Mouse (Mus musculus) bone marrow, adult 2 months (tissue): ENCODE results near the gene Clcn2. TPM values are rescaled to one million over a fixed set of nuclear protein-coding genes. Genes with fewer than 3 reads are reported as not detected.

Source experiments
- H3K27ac ChIP-seq: fragments of 200-500 bp; 2 replicates; pipeline ENCODE4 v1.5.1; 2012; ENCODE audit warnings: low read depth, mild to moderate bottlenecking, control low read depth, inconsistent platforms, low read length; ENCODE audit not compliant: control insufficient read depth, poor library complexity, insufficient read depth
- H3K4me1 ChIP-seq: fragments of 200-500 bp; 2 replicates; pipeline ENCODE4 v1.6.1; 2011; ENCODE audit warnings: low read length; ENCODE audit not compliant: control insufficient read depth, insufficient read depth
- H3K4me3 ChIP-seq: fragments of 200-500 bp; replicated peaks from 2 replicates; pipeline ENCODE3; 2011; ENCODE audit warnings: mild to moderate bottlenecking, low read depth, low read length, control low read depth; ENCODE audit not compliant: control insufficient read depth
- CTCF ChIP-seq: fragments of 200-500 bp; IDR thresholded peaks from 2 replicates; pipeline ENCODE4 v1.5.1; 2011; ENCODE audit warnings: low read length, control low read depth; ENCODE audit not compliant: control insufficient read depth, insufficient read depth
- POLR2A ChIP-seq: fragments of 200-500 bp; IDR thresholded peaks from 2 replicates; pipeline ENCODE4 v1.6.1; 2011; ENCODE audit warnings: low read depth, mild to moderate bottlenecking, control low read depth, low read length, borderline replicate concordance; ENCODE audit not compliant: control insufficient read depth
- WGBS: fragments of 180-500 bp; shearing (Covaris S2); methylation state at CpG from one replicate; pipeline ENCODE4 v1.1.7; 2018; 5-methylcytosine and 5-hydroxymethylcytosine counted together
- polyA plus RNA-seq: library from polyadenylated mRNA; stranded (reverse); fragments of >200 nt; gene quantifications from 2 replicates; pipeline ENCODE4 v1.2.4, GENCODE M21; 2011; ENCODE audit warnings: low replicate concordance; ENCODE audit not compliant: missing spikeins, insufficient read depth, insufficient read length

The Clcn2 gene
- polyA plus RNA-seq, 1 experiment: 23.1 TPM

DNA sequence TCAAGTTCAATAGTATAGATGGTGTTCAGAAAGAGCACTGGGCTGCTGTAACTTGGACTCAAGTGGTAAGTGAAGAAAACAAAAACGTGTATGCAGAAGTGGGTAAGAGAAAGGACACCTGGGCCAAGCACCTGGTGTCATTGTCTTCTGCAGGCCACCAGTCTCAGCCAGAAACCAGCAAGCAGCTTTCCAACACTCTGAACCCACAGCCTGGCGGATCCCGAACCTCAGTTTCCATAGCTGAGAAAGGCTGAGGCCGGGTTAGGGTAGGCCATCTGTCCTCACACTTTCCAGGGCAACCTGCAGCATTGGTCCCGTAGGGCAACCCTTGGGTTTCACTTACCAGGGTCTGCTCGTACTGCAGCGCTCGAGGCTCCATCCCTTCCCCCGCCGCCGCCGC lies 2.0 kb downstream of the Clcn2 start:
- Histone ChIP-seq H3K4me3 (peak overlapping the region; percentile 63), H3K4me1 (no peaks in the 10 kb centered on the region), H3K27ac (peak overlapping the region; percentile 57; the same call in 1 of the 2 replicates)
- 9% methylated on average over 12 of the region's 12 CpGs for WGBS
- TF ChIP-seq CTCF (no peak), POLR2A (no peak)

DNA sequence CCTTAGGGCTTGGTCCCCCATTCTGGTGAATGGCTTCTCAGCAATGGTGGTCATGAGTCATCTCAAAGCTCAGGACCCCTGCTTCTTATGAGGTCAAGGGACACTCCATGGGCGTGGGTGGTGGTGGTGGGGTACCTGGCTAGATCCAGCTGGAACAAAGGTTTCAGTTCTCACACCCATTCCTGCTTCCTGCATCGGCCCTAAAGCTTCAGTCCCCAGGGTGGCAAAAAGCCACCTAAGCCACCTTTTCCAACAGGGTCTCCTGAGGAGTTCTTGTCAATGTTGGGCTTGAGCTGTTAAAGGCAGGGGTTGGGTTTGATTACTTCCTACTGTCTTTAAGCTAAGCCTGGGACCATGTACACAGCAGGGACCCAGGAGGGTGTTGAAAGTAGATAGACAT lies 2.4 kb downstream of the Clcn2 start:
- peak overlapping the region; percentile 63 for H3K4me3 ChIP-seq
- 75% methylated on average over 2 of the region's 2 CpGs for WGBS
- H3K27ac ChIP-seq: no peak overlapping the region
- TF ChIP-seq CTCF (no peak), POLR2A (no peak)
- H3K4me1 ChIP-seq: no peaks in the 10 kb centered on the region

GRCm38 (mm10) chr16:20714307-20715080 lies 3.1 kb downstream of the Clcn2 start:
- Histone ChIP-seq H3K27ac (no peak overlapping the region), H3K4me3 (peak overlapping the region; percentile 40), H3K4me1 (no peaks in the 10 kb centered on the region)
- no peak for TF ChIP-seq POLR2A
- no peak for TF ChIP-seq CTCF
- 76% methylated on average over 11 of the region's 11 CpGs for WGBS

GRCm38 (mm10) chr16:20712889-20713288 lies 4.7 kb downstream of the Clcn2 start:
- Histone ChIP-seq H3K4me3 (no peak overlapping the region), H3K4me1 (no peaks in the 10 kb centered on the region), H3K27ac (0 out of 2 replicates have a peak overlapping the region, but pooled peaks have one; percentile 5)
- TF ChIP-seq POLR2A (no peak), CTCF (no peak)
- WGBS: 64% methylated on average over 7 of the region's 7 CpGs

- 88% methylated on average over 9 of the region's 9 CpGs for WGBS
- H3K27ac ChIP-seq: no peak overlapping the region
- H3K4me3 ChIP-seq: no peak overlapping the region
- no peaks in the 10 kb centered on the region for H3K4me1 ChIP-seq
- TF ChIP-seq POLR2A (no peak), CTCF (no peak)
These were observed 5.4 kb downstream of the Clcn2 start for GRCm38 (mm10) chr16:20712190-20712589.

DNA sequence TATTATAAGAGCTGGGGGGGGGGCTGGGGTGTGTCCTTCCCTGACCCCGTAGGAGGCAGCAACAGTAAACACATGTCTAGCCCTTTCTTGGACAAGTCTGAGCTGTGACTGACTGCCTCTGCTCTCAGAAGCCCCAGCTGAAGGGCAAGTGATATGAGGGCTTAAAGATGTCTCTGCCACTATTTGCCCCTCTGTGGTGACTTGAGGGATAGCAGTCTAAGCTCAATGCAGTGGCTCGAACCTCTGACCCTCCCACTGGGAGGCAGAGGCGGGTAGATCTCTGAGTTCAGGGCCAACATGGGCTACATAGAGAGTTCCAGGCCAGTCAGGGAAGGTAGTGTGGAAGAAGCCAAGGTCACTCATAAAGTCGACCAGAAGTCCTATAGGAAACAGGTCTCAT lies 6.7 kb downstream of the Clcn2 start:
- TF ChIP-seq CTCF: no peak
- no peak for TF ChIP-seq POLR2A
- H3K27ac ChIP-seq: no peak overlapping the region
- no peak overlapping the region for H3K4me3 ChIP-seq
- 59% methylated on average over 4 of the region's 4 CpGs for WGBS
- H3K4me1 ChIP-seq: no peaks in the 10 kb centered on the region

DNA sequence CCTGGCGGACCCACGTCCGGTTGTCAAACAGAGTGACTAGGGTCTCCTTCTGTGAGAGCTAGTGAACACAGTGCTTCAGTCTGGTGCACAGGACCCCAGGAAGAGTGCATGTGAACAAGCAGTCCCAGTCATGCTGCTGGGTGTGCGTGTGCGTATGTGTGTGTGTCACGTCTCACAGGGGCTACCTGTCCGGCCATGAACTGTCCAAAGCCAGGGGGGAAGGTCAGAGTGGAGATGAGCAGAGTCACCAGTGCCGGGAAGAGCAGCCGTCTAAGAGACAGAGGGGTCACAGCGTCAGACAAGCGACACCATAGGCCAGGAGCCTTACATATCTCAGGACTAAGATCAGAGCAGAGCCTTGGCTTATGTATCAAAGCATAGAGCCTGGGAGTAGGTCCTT lies 7.2 kb downstream of the Clcn2 start:
- TF ChIP-seq POLR2A (no peak), CTCF (no peak)
- Histone ChIP-seq H3K27ac (no peak overlapping the region), H3K4me1 (no peaks in the 10 kb centered on the region), H3K4me3 (no peak overlapping the region)
- 92% methylated on average over 11 of the region's 11 CpGs for WGBS

GRCm38 (mm10) chr16:20708939-20709734 lies 8.4 kb downstream of the Clcn2 start:
- TF ChIP-seq POLR2A: no peak
- peak; percentile 59 for TF ChIP-seq CTCF
- Histone ChIP-seq H3K4me1 (no peaks in the 10 kb centered on the region), H3K27ac (no peak overlapping the region), H3K4me3 (no peak overlapping the region)
- 83% methylated on average over 19 of the region's 19 CpGs for WGBS
